Mouse (Mus musculus) inflammation-experienced regulatory T-cells, adult 6 months (primary cell): ENCODE results near the gene Cdh4. TPM values are rescaled to one million over a fixed set of nuclear protein-coding genes. Genes with fewer than 3 reads are reported as not detected.

ENCODE experiments used
- ATAC-seq: one replicate; pipeline ENCODE4 v1.8.0; 2017
- polyA plus RNA-seq, 3 experiments: library from polyadenylated mRNA; unstranded; fragments of 100-300 nt; shearing (Covaris generic); gene quantifications; one replicate each; pipeline ENCODE4 v1.2.1; 2017

Cdh4 gene
- polyA plus RNA-seq, 3 experiments from 2014 or later = not detected

DNA sequence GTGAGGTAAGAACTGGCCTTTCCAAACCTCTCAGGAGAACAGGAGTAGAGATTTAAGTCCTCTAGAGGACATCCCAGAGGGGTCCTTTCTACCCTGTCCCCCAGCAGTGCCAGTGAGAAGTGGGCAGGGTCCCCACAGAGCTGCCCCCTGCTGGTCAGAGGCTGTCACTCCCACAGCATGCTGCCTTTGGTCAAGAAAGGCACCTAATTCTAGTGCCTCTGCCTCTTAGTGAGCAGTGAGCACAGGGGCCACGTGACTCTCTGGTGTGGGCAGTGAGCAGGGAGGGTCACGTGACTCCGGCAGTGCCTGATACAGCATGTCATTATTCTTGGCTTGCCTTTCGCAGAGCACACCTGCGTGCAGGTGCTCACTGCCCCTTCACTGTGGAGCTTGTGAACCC lies 431.1 kb downstream of the Cdh4 start:
- no peak for ATAC-seq

DNA sequence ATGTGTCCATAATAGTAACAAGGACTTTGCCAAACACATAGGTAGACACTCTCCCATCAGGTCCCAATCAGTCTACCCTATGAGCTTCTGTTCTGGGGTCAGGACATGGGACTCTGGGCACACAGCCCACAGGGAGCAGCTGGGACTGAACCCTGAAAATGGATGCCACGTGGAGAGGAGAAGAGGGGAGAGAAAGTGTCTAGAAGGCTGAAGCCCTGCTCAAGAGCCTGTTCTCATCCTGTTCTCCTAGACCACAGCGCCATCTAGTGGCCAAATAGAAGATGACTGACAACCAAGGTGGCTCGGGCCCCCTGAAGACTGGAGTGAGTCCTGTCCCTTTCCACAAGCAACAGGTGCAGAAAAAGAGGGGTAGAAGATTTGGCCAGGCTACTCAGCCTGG lies 432.9 kb downstream of the Cdh4 start:
- no peak for ATAC-seq

GRCm38 (mm10) chr2:179877551-179878215 lies 435.5 kb downstream of the Cdh4 start:
- ATAC-seq = no peak

- ATAC-seq = no peak
Observed at GRCm38 (mm10) chr2:179884561-179884960, 442.3 kb downstream of the Cdh4 start.

DNA sequence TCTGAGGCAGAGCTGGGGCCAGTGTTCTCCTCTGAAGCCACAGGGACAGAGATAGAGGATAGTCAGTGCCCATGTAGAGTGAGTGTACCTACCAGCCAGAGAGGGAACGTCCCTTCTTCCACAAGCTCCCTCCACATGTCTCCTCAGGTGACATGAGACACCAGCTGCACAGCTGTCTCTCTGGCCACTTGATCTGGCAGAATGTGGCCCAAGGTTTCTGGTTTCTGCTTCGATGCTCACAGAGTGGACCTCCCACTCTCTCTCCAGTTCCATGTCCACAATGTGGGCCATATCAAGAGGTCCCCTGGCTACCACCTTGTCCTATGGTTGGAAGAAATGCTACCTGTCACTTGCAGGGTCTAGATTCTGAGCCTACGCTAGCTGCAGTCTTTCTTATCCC lies 448.8 kb downstream of the Cdh4 start:
- no peak for ATAC-seq

GRCm38 (mm10) chr2:179896949-179897348 lies 454.7 kb downstream of the Cdh4 start:
- no peak for ATAC-seq

DNA sequence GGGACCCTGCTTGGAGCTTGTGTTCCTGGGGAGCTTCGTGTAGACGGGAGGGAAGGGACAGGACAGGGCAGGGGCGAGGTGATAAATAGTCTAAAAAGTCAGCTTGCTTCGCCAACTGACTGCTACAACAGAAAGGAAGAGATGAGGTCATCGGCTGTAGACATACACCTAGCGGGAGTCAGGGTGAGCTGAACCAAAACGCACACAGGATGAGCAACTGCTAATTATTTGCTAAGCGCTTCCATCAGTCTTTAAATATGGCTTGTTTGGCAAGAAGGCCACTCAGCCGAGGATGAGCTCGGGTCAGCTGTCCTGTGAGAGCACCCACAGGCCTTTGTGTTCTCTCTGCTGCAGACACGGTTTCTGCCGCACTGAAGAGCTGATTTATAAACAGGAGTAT lies 470.7 kb downstream of the Cdh4 start:
- ATAC-seq = no peak

GRCm38 (mm10) chr2:179913349-179913748 lies 471.1 kb downstream of the Cdh4 start:
- no peak for ATAC-seq

GRCm38 (mm10) chr2:179914246-179914645 lies 472.0 kb downstream of the Cdh4 start:
- no peak for ATAC-seq

- ATAC-seq = peak; percentile 87
Observed at GRCm38 (mm10) chr2:179916877-179917673, 474.8 kb downstream of the Cdh4 start.

- ATAC-seq = no peak
Observed at GRCm38 (mm10) chr2:179920042-179920441, 477.8 kb downstream of the Cdh4 start.

DNA sequence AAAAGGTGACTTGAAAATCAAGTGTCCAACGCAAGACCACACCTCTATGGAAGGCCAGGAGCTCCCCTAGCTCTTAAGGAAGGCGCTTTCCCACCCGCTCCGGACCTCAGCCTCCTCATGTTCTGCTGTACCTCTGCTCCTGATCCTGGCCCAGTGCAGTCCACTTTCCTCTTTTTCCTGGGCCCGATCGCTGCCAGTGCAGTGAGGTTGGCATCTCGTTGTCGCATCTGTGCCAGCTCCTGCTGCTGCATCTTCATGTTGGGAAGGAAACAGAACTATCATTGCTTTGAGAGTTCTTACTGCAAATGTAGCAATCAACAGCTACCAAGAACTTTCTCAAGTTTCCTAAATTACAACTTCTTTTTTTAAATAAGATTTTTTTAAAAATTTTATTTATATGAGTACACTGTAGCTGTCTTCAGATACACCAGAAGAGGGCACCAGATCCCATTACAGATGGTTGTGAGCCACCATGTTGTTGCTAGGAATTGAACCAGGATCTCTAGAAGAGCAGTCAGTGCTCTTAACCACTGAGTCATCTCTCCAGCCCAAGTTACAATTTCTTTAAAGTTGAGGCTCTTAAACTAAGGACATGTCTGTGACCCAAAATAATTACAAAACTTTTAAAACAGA lies 478.9 kb downstream of the Cdh4 start:
- no peak for ATAC-seq

DNA sequence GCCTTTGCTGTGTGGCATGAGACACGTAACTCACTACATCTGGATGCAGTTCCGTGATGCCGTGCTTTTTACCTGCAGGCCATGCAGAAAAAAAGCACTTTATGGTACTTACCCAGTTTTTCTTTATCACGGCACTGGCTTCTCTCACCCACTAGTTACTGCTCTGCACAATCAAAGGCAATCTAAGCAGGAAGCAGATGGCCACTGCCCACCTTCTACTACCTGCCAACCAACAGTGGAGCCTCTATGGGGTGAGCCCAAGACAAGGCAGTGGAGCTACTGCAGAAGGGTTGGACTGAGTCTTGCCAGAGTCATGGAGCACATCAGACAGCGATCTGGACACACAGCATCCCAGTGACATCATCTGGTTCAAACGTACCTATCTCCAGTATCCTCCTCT lies 481.8 kb downstream of the Cdh4 start:
- no peak for ATAC-seq

DNA sequence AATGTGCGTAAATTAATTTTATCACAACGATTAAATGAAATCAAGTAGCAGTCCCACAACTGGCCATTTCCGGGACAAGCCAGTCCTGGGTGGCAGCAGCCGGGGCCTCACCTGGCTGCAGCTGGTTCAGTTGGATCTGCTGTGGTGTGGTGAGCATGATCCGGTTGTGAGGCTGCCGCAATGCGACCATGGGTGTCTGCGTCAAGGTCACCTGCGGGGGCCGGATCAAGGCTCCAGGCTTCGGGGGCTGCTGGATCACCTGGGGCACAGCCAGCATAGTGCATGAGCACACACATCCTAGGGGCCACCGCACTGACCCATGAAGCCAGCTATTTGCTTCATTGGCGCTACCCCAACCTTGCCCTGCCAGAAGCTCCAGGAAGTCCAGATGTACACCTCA lies 486.9 kb downstream of the Cdh4 start:
- no peak for ATAC-seq

- ATAC-seq = no peak
Observed at GRCm38 (mm10) chr2:179931741-179932140, 489.5 kb downstream of the Cdh4 start.

- ATAC-seq = no peak
Observed at GRCm38 (mm10) chr2:179934165-179934564, 491.9 kb downstream of the Cdh4 start.

DNA sequence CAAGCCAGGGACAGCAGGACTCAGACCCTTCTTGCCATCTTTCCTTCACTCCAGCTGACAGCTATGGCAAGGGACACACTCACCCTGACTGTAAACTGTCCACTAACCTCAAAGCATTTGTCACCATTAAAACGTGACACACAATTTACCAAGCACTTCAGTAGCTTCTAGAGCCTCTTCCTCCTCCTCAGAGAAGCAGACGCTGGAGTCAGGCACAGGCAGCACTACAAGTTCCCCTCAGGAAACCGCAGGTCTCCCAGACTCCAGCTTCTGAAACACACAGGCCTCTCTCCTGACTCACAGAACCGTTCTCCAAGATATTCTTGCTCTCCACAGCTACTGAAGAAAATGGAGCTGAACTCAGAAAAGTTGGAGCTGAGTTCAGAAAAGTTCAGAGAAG lies 494.9 kb downstream of the Cdh4 start:
- ATAC-seq = no peak

DNA sequence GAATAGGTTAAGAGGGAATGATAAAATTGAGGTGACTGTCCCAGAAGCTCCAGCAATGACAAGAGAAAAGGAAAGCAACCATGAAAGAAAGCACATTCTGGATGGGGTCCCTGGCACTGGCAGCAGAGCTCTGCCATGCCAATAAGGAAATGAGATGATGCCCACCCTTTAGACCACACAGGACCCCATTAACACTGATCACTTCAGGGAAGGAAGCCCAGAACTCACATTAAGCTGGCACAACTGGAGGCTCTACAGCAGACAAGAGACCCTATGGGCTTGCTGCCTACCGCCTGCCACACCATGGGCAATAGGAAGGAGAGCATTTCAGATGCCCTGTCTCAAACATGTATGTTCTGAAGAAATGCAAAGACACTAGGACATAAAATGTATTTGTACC lies 499.5 kb downstream of the Cdh4 start:
- no peak for ATAC-seq

DNA sequence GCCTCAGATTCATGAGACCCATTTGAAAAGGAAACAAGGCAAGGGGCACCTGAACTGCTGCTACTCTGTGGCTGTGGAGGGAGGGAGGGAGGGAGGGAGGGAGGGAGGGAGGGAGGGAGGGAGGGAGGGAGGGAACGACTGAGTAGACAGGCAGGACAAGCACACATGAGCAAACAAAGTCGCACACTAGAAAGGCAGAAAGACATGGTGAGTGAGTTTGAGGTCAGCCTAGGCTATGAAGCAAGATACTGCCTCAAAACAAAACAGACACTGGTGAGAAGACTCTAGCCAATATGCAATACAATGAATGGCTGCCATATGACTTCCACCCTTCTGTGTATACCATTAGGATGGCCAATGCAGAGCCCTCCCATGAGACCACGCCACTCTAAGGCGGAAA lies 502.8 kb downstream of the Cdh4 start:
- no peak for ATAC-seq

GRCm38 (mm10) chr2:179946496-179946895 lies 504.3 kb downstream of the Cdh4 start:
- no peak for ATAC-seq

DNA sequence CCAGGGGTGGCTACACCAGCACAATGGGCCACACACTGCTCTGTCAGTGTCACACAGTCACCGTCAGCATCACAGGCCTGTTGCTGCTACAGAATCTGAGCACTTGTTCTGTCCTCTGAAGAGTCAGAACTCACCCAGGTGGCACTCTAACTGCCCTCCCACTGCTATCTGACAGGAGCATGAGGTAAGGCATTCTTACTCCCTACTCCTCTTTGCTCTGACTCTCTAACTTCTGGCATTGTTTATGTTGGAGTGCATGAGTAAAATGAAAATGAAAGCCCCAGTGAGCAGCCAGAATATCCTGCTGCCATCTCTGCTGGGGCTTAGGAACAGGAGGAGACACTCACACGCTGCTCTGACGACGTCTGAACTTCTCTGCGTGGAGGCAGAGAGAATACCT lies 505.4 kb downstream of the Cdh4 start:
- no peak for ATAC-seq

DNA sequence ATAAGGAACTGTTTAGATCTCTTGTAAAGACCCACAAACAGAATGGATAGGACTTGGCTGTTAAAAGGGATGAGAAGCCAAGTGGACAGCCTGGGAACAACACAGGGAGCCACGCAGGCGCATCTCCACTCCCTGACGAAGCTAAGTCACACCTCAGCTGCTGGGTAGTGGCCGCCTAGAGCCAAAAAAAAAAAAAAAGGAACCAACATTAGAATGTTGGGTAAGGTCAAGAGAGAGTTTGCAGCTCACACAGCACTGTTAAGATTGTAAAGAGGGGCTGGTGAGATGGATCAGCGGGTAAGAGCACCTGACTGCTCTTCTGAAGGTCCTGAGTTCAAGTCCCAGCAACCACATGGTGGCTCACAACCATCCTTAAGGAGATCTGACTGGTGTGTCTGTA lies 506.6 kb downstream of the Cdh4 start:
- no peak for ATAC-seq
